Mouse (Mus musculus) forebrain, embryonic 10.5 days (tissue): ENCODE results near the gene Ppp1r14b. TPM values are rescaled to one million over a fixed set of nuclear protein-coding genes. Genes with fewer than 3 reads are reported as not detected.

Source experiments
- DNase-seq: peaks from one replicate; pipeline ENCODE4 v3.0.0-alpha.2; 2017; ENCODE audit warnings: low spot score; ENCODE audit errors: extremely low spot score
- H3K27ac ChIP-seq: fragments of 300-500 bp; sonication (generic); 2 replicates; pipeline ENCODE4 v1.5.1; 2016; ENCODE audit warnings: mild to moderate bottlenecking
- H3K27me3 ChIP-seq: fragments of 300-500 bp; sonication (generic); 2 replicates; pipeline ENCODE4 v1.6.1; 2016; ENCODE audit warnings: mild to moderate bottlenecking; ENCODE audit not compliant: poor library complexity, severe bottlenecking
- H3K36me3 ChIP-seq: fragments of 300-500 bp; sonication (generic); replicated peaks from 2 replicates; pipeline ENCODE4 v1.6.1; 2016; ENCODE audit warnings: mild to moderate bottlenecking, moderate library complexity
- H3K4me1 ChIP-seq: fragments of 300-500 bp; sonication (generic); 2 replicates; pipeline ENCODE4 v1.6.1; 2016
- H3K4me3 ChIP-seq: fragments of 300-500 bp; sonication (generic); 2 replicates; pipeline ENCODE4 v1.5.1; 2016; ENCODE audit warnings: mild to moderate bottlenecking, moderate library complexity
- H3K9me3 ChIP-seq: fragments of 300-500 bp; sonication (generic); 2 replicates; pipeline ENCODE4 v1.6.1; 2016; ENCODE audit warnings: mild to moderate bottlenecking, moderate library complexity
- WGBS: fragments of 180-500 bp; shearing (Covaris S2); methylation state at CpG from one replicate; pipeline ENCODE4 v1.1.7; 2016; 5-methylcytosine and 5-hydroxymethylcytosine counted together
- polyA plus RNA-seq: library from polyadenylated mRNA; unstranded; fragments of >200 nt; fragmentation: Nextera tagmentation; extraction: Ambion mirVana; gene quantifications from 2 replicates; pipeline ENCODE4 v1.2.1, GENCODE M21; 2016

The Ppp1r14b gene
- polyA plus RNA-seq, 1 experiment from 2014 or later: 103 TPM

- H3K9me3 ChIP-seq: no peaks in the 10 kb centered on the region
- peaks cover 49% of the 10 kb centered on the region for H3K4me1 ChIP-seq
- H3K27ac ChIP-seq: no peak overlapping the region
- H3K36me3 ChIP-seq: 0 out of 2 replicates have a peak, but pooled peaks cover 5% of the 10 kb centered on the region
- H3K27me3 ChIP-seq: peaks cover 53% of the 10 kb centered on the region
- H3K4me3 ChIP-seq: peak overlapping the region; percentile 8; the same call in 1 of the 2 replicates
- WGBS: 81% methylated on average over 16 of the region's 16 CpGs
- no peak for DNase-seq
Measured at GRCm38 (mm10) chr19:6937541-6938465, 37.0 kb upstream of the Ppp1r14b start.

GRCm38 (mm10) chr19:6939106-6940002 lies 35.4 kb upstream of the Ppp1r14b start:
- Histone ChIP-seq H3K27me3 (peaks cover 38% of the 10 kb centered on the region), H3K4me3 (peak overlapping the region; percentile 23; the same call in 1 of the 2 replicates), H3K4me1 (peaks cover 40% of the 10 kb centered on the region), H3K27ac (no peak overlapping the region), H3K9me3 (no peaks in the 10 kb centered on the region), H3K36me3 (0 out of 2 replicates have a peak, but pooled peaks cover 5% of the 10 kb centered on the region)
- 91% methylated on average over 20 of the region's 20 CpGs for WGBS
- no peak for DNase-seq

GRCm38 (mm10) chr19:6940396-6941351 lies 34.1 kb upstream of the Ppp1r14b start:
- H3K4me1 ChIP-seq: peaks cover 39% of the 10 kb centered on the region
- H3K36me3 ChIP-seq: peaks cover 15% of the 10 kb centered on the region
- H3K27ac ChIP-seq: peak overlapping the region; percentile 95
- WGBS: 20% methylated on average over 29 of the region's 29 CpGs
- DNase-seq: no peak
- peaks cover 25% of the 10 kb centered on the region for H3K27me3 ChIP-seq
- peak overlapping the region; percentile 83 for H3K4me3 ChIP-seq
- no peaks in the 10 kb centered on the region for H3K9me3 ChIP-seq

- Histone ChIP-seq H3K27me3 (peaks cover 16% of the 10 kb centered on the region), H3K4me3 (peak within 1 kb of the TSS; percentile 83), H3K9me3 (no peaks in the 10 kb centered on the region), H3K27ac (peak within 1 kb of the TSS; percentile 95), H3K4me1 (peaks cover 39% of the 10 kb centered on the region), H3K36me3 (peaks cover 18% of the 10 kb centered on the region)
- under 1% methylated on average over 83 of the region's 83 CpGs for WGBS
- peak; percentile 92 for DNase-seq
Measured at GRCm38 (mm10) chr19:6941372-6942248, 33.2 kb upstream of the Ppp1r14b start, which contains the start of gene Bad. Gene Bad, plus strand, starts transcription at chr19:6941861.

GRCm38 (mm10) chr19:6942249-6942691 lies 32.5 kb upstream of the Ppp1r14b start, which contains the start of gene Gpr137:
Gene Gpr137, minus strand, starts transcription at chr19:6942480.
- DNase-seq: peak; percentile 92
- peak within 1 kb of the TSS; percentile 83 for H3K4me3 ChIP-seq
- peaks cover 39% of the 10 kb centered on the region for H3K4me1 ChIP-seq
- H3K27ac ChIP-seq: peak within 1 kb of the TSS; percentile 95
- peaks cover 16% of the 10 kb centered on the region for H3K27me3 ChIP-seq
- under 1% methylated on average over 27 of the region's 27 CpGs for WGBS
- H3K36me3 ChIP-seq: peaks cover 18% of the 10 kb centered on the region
- H3K9me3 ChIP-seq: no peaks in the 10 kb centered on the region

- Histone ChIP-seq H3K36me3 (peaks cover 19% of the 10 kb centered on the region), H3K4me1 (peaks cover 39% of the 10 kb centered on the region), H3K4me3 (peak overlapping the region; percentile 83), H3K27me3 (peaks cover 14% of the 10 kb centered on the region), H3K27ac (peak overlapping the region; percentile 95), H3K9me3 (no peaks in the 10 kb centered on the region)
- 25% methylated on average over 5 of the region's 5 CpGs for WGBS
- DNase-seq: no peak
Measured at GRCm38 (mm10) chr19:6942764-6943163, 32.0 kb upstream of the Ppp1r14b start.

GRCm38 (mm10) chr19:6943709-6944108 lies 31.1 kb upstream of the Ppp1r14b start:
- Histone ChIP-seq H3K9me3 (no peaks in the 10 kb centered on the region), H3K27me3 (peaks cover 5% of the 10 kb centered on the region), H3K36me3 (peaks cover 18% of the 10 kb centered on the region), H3K4me1 (peaks cover 39% of the 10 kb centered on the region), H3K4me3 (no peak overlapping the region), H3K27ac (no peak overlapping the region)
- DNase-seq: no peak
- 93% methylated on average over 6 of the region's 6 CpGs for WGBS

GRCm38 (mm10) chr19:6947742-6948141 lies 27.0 kb upstream of the Ppp1r14b start:
- peaks cover 18% of the 10 kb centered on the region for H3K36me3 ChIP-seq
- no peak overlapping the region for H3K27ac ChIP-seq
- no peaks in the 10 kb centered on the region for H3K27me3 ChIP-seq
- H3K4me3 ChIP-seq: no peak overlapping the region
- DNase-seq: no peak
- H3K4me1 ChIP-seq: peaks cover 28% of the 10 kb centered on the region
- 52% methylated on average over 4 of the region's 4 CpGs for WGBS
- H3K9me3 ChIP-seq: no peaks in the 10 kb centered on the region

GRCm38 (mm10) chr19:6948186-6948585 lies 26.6 kb upstream of the Ppp1r14b start:
- Histone ChIP-seq H3K4me1 (peaks cover 28% of the 10 kb centered on the region), H3K36me3 (peaks cover 18% of the 10 kb centered on the region), H3K27me3 (no peaks in the 10 kb centered on the region), H3K4me3 (no peak overlapping the region), H3K9me3 (no peaks in the 10 kb centered on the region), H3K27ac (no peak overlapping the region)
- no peak for DNase-seq
- WGBS: 84% methylated on average over 4 of the region's 4 CpGs

GRCm38 (mm10) chr19:6949532-6949931 lies 25.2 kb upstream of the Ppp1r14b start:
- WGBS: 89% methylated on average over 5 of the region's 5 CpGs
- Histone ChIP-seq H3K9me3 (no peaks in the 10 kb centered on the region), H3K36me3 (peaks cover 24% of the 10 kb centered on the region), H3K27me3 (no peaks in the 10 kb centered on the region), H3K4me1 (peaks cover 33% of the 10 kb centered on the region), H3K4me3 (peak overlapping the region; percentile 69; the same call in 1 of the 2 replicates), H3K27ac (no peak overlapping the region)
- no peak for DNase-seq

- Histone ChIP-seq H3K4me1 (peaks cover 33% of the 10 kb centered on the region), H3K9me3 (no peaks in the 10 kb centered on the region), H3K4me3 (peak overlapping the region; percentile 69), H3K27ac (peak overlapping the region; percentile 97), H3K27me3 (no peaks in the 10 kb centered on the region), H3K36me3 (peaks cover 25% of the 10 kb centered on the region)
- 66% methylated on average over 5 of the region's 5 CpGs for WGBS
- DNase-seq: no peak
Measured at GRCm38 (mm10) chr19:6949951-6950350, 24.8 kb upstream of the Ppp1r14b start.
